Mouse (Mus musculus): ENCODE data around the gene Enkd1. TPM values are rescaled to one million over a fixed set of nuclear protein-coding genes. Genes with fewer than 3 reads are reported as not detected.

The Enkd1 gene
- polyA plus RNA-seq, 1 experiment, result 4.3 TPM

DNA sequence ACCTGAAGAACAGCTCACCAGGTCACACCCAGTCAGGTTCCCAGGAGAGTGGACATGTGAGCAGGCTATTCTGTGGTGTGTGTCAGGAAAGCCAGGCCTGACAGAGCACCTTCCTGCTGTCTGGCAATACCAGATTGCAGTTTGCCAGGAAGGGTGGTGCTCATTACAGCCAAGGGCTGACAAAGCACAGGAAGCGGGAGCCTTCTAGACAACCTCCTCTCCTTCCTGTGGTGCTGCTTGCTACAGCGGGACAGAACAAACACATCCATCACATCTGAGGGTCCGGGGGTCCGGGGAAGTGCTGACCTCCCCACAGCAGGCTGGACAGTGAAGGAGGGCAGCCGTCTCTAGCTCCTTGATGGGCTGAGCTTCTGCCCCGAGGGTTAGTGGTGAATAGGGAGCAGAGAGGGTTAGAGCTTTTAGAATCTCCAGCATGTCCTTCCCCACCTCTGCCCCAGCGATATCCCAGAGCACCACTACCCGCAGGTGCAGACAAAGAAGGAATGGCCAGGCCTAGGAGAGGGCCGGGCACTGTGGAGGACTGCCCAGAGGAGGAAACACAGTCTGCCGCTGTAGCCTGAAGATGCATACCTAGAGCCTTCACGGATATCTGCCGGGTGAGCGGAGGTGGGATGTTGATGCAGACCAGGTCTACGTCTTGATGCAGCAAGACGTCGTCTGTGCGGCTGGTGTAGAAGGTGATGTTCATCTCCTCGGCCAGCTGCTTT lies 19.6 kb upstream of the Enkd1 start:
- H3K27me3 ChIP-seq (ENCODE audit: control insufficient read depth, insufficient read depth, low read length), result no peaks in the 10 kb centered on the region
- no peak overlapping the region for H3K4me3 ChIP-seq (ENCODE audit: extremely low read depth, insufficient read depth, insufficient read length)
- H3K27ac ChIP-seq (ENCODE audit: insufficient read depth, low read length), result peak overlapping the region; percentile 63
- no peaks in the 10 kb centered on the region for H3K4me1 ChIP-seq (ENCODE audit: control insufficient read depth, insufficient read depth, insufficient read length)
- peak in 1 of 2 experiments; percentile 23 for DNase-seq (ENCODE audit: low read depth in 1 of 2, low spot score in 2 of 2)
- TF ChIP-seq CTCF (IDR thresholded peaks at IDR 0.05; ENCODE audit: extremely low read depth, insufficient read depth, insufficient read length, insufficient replicate concordance) (no peak), POLR2A (IDR thresholded peaks at IDR 0.05; ENCODE audit: low read depth, low read length) (no peak)
- H3K36me3 ChIP-seq (ENCODE audit: control insufficient read depth, insufficient read depth, low read length), result no peaks in the 10 kb centered on the region
- 61% methylated on average over 18 of the region's 18 CpGs for WGBS

DNA sequence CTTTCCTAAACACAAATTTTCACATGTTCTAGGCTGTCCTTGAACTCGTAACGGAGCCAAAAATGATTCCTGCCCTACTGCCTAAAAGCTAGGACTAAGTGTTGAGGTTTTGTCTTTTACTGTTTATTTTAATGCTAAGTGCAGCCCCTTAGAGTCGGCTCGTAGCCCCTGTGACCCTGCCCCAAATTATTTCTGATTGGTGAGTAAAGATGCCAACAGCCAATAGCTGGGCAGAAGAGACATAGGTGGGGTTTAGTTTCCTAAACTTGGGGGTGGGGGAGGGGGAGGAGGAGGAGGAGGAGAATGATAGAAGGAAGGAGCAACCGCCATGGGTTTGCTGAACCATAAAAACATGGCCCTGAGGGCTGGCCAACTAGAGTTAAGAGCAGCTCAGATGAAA lies 17.7 kb upstream of the Enkd1 start:
- Histone ChIP-seq H3K4me3 (ENCODE audit: extremely low read depth, insufficient read depth, insufficient read length) (no peak overlapping the region), H3K27me3 (ENCODE audit: control insufficient read depth, insufficient read depth, low read length) (no peaks in the 10 kb centered on the region), H3K27ac (ENCODE audit: insufficient read depth, low read length) (no peak overlapping the region), H3K36me3 (ENCODE audit: control insufficient read depth, insufficient read depth, low read length) (no peaks in the 10 kb centered on the region), H3K4me1 (ENCODE audit: control insufficient read depth, insufficient read depth, insufficient read length) (no peaks in the 10 kb centered on the region)
- no peak for DNase-seq (ENCODE audit: low read depth in 1 of 2, low spot score in 2 of 2)
- WGBS, result 87% methylated on average over 5 of the region's 5 CpGs
- TF ChIP-seq POLR2A (IDR thresholded peaks at IDR 0.05; ENCODE audit: low read depth, low read length) (no peak), CTCF (IDR thresholded peaks at IDR 0.05; ENCODE audit: extremely low read depth, insufficient read depth, insufficient read length, insufficient replicate concordance) (no peak)

DNA sequence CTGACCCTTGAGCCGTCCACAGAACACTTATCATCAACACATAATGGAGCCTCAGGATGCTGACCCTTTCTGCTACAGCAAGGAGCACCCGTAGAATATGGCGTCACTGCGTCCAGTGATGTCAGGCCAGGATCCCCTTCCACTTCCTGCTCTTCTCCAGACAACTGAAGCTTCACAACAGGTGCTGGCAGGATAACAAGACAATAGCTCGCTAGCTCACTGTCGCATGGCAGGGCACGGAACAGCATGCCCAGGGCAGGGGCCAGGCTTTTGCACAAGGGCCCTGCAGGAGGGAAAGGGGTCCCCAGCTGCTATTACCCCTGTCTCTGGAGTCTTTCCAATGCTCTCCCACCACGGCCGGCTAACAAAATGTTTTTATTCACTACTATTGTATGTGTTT lies 14.9 kb upstream of the Enkd1 start:
- Histone ChIP-seq H3K4me1 (ENCODE audit: control insufficient read depth, insufficient read depth, insufficient read length) (no peaks in the 10 kb centered on the region), H3K36me3 (ENCODE audit: control insufficient read depth, insufficient read depth, low read length) (no peaks in the 10 kb centered on the region), H3K4me3 (ENCODE audit: extremely low read depth, insufficient read depth, insufficient read length) (no peak overlapping the region), H3K27me3 (ENCODE audit: control insufficient read depth, insufficient read depth, low read length) (no peaks in the 10 kb centered on the region), H3K27ac (ENCODE audit: insufficient read depth, low read length) (no peak overlapping the region)
- no peak for DNase-seq (ENCODE audit: low read depth in 1 of 2, low spot score in 2 of 2)
- whole genome bisulfite sequencing, result 92% methylated on average over 9 of the region's 9 CpGs
- no peak for TF ChIP-seq POLR2A (IDR thresholded peaks at IDR 0.05; ENCODE audit: low read depth, low read length)
- TF ChIP-seq CTCF (IDR thresholded peaks at IDR 0.05; ENCODE audit: extremely low read depth, insufficient read depth, insufficient read length, insufficient replicate concordance), result no peak

DNA sequence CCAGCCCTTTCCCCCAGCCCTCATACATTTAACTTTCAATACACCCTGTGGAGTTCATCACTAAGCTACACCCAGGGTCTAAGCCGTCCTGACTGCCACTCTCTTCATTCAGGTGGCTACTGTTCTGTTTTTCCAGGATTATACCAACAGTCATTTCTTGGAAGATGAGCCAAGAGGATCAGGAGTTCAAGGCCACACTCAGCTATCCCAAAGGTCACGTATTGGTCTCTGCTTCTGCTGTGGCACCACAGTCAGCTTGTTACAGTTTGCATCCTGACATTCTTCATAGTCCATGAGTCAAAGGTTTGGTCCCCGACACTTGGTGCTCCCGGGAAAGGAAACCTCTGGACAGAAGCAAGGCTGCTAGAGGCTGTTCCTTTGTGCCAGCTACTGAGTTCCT lies 11.6 kb upstream of the Enkd1 start:
- DNase-seq (ENCODE audit: low read depth in 1 of 2, low spot score in 2 of 2), result no peak
- Histone ChIP-seq H3K4me3 (ENCODE audit: extremely low read depth, insufficient read depth, insufficient read length) (no peak overlapping the region), H3K4me1 (ENCODE audit: control insufficient read depth, insufficient read depth, insufficient read length) (no peaks in the 10 kb centered on the region), H3K27ac (ENCODE audit: insufficient read depth, low read length) (no peak overlapping the region), H3K36me3 (ENCODE audit: control insufficient read depth, insufficient read depth, low read length) (no peaks in the 10 kb centered on the region), H3K27me3 (ENCODE audit: control insufficient read depth, insufficient read depth, low read length) (no peaks in the 10 kb centered on the region)
- 83% methylated on average over 4 of the region's 4 CpGs for WGBS
- TF ChIP-seq POLR2A (IDR thresholded peaks at IDR 0.05; ENCODE audit: low read depth, low read length), result no peak
- TF ChIP-seq CTCF (IDR thresholded peaks at IDR 0.05; ENCODE audit: extremely low read depth, insufficient read depth, insufficient read length, insufficient replicate concordance), result no peak

DNA sequence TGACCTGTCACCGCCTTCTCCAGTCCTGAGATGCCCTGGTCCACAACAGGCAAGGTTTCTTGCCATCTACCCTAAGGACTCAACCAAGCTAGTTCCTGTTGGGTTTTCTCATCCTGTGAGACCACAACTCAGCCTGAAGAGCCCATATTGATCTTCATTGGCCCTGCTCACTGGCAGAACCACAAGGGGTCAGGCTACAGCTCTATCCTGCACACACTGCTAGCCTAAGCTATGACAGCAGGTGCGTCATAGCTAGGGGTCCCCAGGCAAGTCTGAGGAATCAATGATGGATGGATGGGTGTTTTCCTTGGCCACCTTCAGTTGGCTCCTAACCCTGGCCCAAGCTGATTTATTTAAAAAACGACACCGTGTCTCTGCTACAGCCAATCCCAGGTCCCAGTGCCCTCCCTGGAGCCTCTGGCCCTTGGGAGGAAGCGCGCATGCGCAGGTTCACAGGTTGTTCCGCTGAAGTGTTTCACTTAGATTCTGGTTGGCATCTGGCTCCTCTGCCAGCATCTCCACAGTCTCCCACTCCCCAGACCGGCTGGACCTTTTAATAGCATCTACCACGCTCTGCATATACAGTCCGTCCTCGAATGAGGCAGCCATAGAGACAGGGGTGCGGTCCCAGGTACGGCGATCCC lies 8.4 kb upstream of the Enkd1 start:
- H3K36me3 ChIP-seq (ENCODE audit: control insufficient read depth, insufficient read depth, low read length), result no peaks in the 10 kb centered on the region
- TF ChIP-seq POLR2A (IDR thresholded peaks at IDR 0.05; ENCODE audit: low read depth, low read length), result no peak
- no peak for TF ChIP-seq CTCF (IDR thresholded peaks at IDR 0.05; ENCODE audit: extremely low read depth, insufficient read depth, insufficient read length, insufficient replicate concordance)
- WGBS, result 96% methylated on average over 15 of the region's 15 CpGs
- no peaks in the 10 kb centered on the region for H3K27me3 ChIP-seq (ENCODE audit: control insufficient read depth, insufficient read depth, low read length)
- DNase-seq (ENCODE audit: low read depth in 1 of 2, low spot score in 2 of 2), result no peak
- H3K4me1 ChIP-seq (ENCODE audit: control insufficient read depth, insufficient read depth, insufficient read length), result no peaks in the 10 kb centered on the region
- no peak overlapping the region for H3K4me3 ChIP-seq (ENCODE audit: extremely low read depth, insufficient read depth, insufficient read length)
- no peak overlapping the region for H3K27ac ChIP-seq (ENCODE audit: insufficient read depth, low read length)

DNA sequence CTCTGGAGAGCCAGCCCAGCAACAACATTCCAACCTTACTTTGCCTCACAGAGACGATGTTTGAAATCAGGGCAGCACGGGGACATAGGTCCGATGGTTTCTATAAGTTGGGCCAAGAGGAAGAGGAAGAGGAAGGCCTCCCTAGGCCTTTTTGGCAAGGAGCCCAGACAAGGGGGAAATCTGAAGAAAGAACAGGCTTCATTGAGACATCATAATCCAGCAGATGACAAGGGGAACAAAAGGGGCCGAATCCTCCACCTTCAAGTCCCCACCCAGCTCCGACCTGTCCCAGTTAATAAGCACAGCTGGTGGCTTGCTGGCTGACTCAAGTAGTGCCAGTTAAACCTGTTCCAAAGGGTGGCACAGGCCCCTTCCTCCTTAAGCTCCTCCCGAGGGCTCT lies 7.0 kb upstream of the Enkd1 start:
- Histone ChIP-seq H3K27ac (ENCODE audit: insufficient read depth, low read length) (no peak overlapping the region), H3K4me1 (ENCODE audit: control insufficient read depth, insufficient read depth, insufficient read length) (no peaks in the 10 kb centered on the region), H3K36me3 (ENCODE audit: control insufficient read depth, insufficient read depth, low read length) (no peaks in the 10 kb centered on the region), H3K27me3 (ENCODE audit: control insufficient read depth, insufficient read depth, low read length) (no peaks in the 10 kb centered on the region), H3K4me3 (ENCODE audit: extremely low read depth, insufficient read depth, insufficient read length) (no peak overlapping the region)
- 25% methylated on average over 6 of the region's 6 CpGs for WGBS
- no peak for TF ChIP-seq POLR2A (IDR thresholded peaks at IDR 0.05; ENCODE audit: low read depth, low read length)
- no peak for TF ChIP-seq CTCF (IDR thresholded peaks at IDR 0.05; ENCODE audit: extremely low read depth, insufficient read depth, insufficient read length, insufficient replicate concordance)
- DNase-seq (ENCODE audit: low read depth in 1 of 2, low spot score in 2 of 2), result no peak

DNA sequence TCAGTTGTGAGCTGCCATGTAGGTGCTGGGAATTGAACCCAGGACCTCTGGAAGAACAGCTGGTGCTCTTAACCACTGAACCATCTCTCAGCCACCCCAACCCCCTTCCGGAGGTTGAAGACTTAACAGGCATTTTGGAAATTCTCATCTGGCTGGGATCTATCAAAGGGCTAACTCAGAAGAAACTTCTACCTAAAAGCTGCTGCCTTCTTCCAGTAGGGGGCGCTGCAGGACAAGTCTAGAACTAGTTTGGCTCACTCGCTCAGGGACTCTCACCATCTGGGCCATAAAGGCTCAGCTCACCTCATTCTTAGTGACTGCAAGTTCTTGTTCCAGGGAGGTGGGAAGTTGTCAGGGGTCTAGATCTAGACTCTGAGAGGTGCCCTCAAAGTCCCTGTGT lies 6.1 kb upstream of the Enkd1 start:
- no peaks in the 10 kb centered on the region for H3K36me3 ChIP-seq (ENCODE audit: control insufficient read depth, insufficient read depth, low read length)
- 4% methylated on average over 3 of the region's 3 CpGs for WGBS

More for the DNA sequence above, 6.1 kb upstream of the Enkd1 start:
- no peak overlapping the region for H3K27ac ChIP-seq (ENCODE audit: insufficient read depth, low read length)
- no peak overlapping the region for H3K4me3 ChIP-seq (ENCODE audit: extremely low read depth, insufficient read depth, insufficient read length)
- H3K4me1 ChIP-seq (ENCODE audit: control insufficient read depth, insufficient read depth, insufficient read length), result no peaks in the 10 kb centered on the region
- TF ChIP-seq CTCF (IDR thresholded peaks at IDR 0.05; ENCODE audit: extremely low read depth, insufficient read depth, insufficient read length, insufficient replicate concordance) (peak; percentile 89; the same call in 1 of the 2 replicates), POLR2A (IDR thresholded peaks at IDR 0.05; ENCODE audit: low read depth, low read length) (no peak)
- DNase-seq (ENCODE audit: low read depth in 1 of 2, low spot score in 2 of 2), result peak; percentile 72 to 85
- no peaks in the 10 kb centered on the region for H3K27me3 ChIP-seq (ENCODE audit: control insufficient read depth, insufficient read depth, low read length)
